Mouse (Mus musculus) E14TG2a.4 (cell line): ENCODE data around the gene Smg9.

ENCODE experiments used
- CTCF ChIP-seq: conservative IDR thresholded peaks from 2 replicates; pipeline ENCODE4 v1.5.1; 2014; ENCODE audit warnings: low read length
- NANOG ChIP-seq: IDR thresholded peaks from 2 replicates; pipeline ENCODE4 v1.6.1; 2014; ENCODE audit warnings: borderline replicate concordance, low read length, mixed read lengths
- POU5F1 ChIP-seq: IDR thresholded peaks from 2 replicates; pipeline ENCODE4 v1.6.1; 2014; ENCODE audit warnings: low read length, borderline replicate concordance

GRCm38 (mm10) chr7:24356081-24356480 lies 43.3 kb upstream of the Smg9 start:
- TF ChIP-seq CTCF (no peak), NANOG (no peak), POU5F1 (no peak)
